In genomic region chr15:99370259-99370691, GRCm38 (mm10) we compare ENCODE assay signal across 1 mouse cellular context.
TF ChIP-seq lines count a peak whose summit lies in the region.

Gene Fmnl3 (minus strand): TSS chr15:99370482.

TF ChIP-seq in CH12.LX, 34 proteins besides CTCF, POLR2A, EP300 and RAD21 (continued from another document):
- TF ChIP-seq NELFE (IDR thresholded peaks at IDR 0.05; ENCODE audit: low read depth, low read length) = peak; percentile 57; the same call in 1 of the 2 replicates
- peak; percentile 61 for TF ChIP-seq MXI1 (IDR thresholded peaks at IDR 0.05; ENCODE audit: low read depth, low read length)
- TF ChIP-seq PAX5 (IDR thresholded peaks at IDR 0.05; ENCODE audit: low read length) = no peak
- peak; percentile 52; the same call in 1 of the 2 replicates for TF ChIP-seq NRF1 (IDR thresholded peaks at IDR 0.05; ENCODE audit: low read depth, low read length)
- 0 out of 2 replicates have a peak, but pooled peaks have one; percentile 63 for TF ChIP-seq MYC (IDR thresholded peaks at IDR 0.05; ENCODE audit: low read depth, low read length)
- 0 out of 2 replicates have a peak, but pooled peaks have one; percentile 45 for TF ChIP-seq CHD1 (IDR thresholded peaks at IDR 0.05; ENCODE audit: low read depth, low read length)
- no peak; the same call in none of the 2 replicates for TF ChIP-seq TCF12 (IDR thresholded peaks at IDR 0.05; ENCODE audit: low read depth, low read length)
- no peak for TF ChIP-seq MAFK (IDR thresholded peaks at IDR 0.05; ENCODE audit: insufficient replicate concordance, low read length)
- peak; percentile 72 for TF ChIP-seq IRF4 (IDR thresholded peaks at IDR 0.05; ENCODE audit: low read depth, low read length)
- peak; percentile 100 for TF ChIP-seq SMC3 (IDR thresholded peaks at IDR 0.05; ENCODE audit: low read depth, low read length)
- no peak for TF ChIP-seq POLR2AphosphoS2 (IDR thresholded peaks at IDR 0.05; ENCODE audit: low read depth, low read length)
- TF ChIP-seq SIN3A (IDR thresholded peaks at IDR 0.05; ENCODE audit: low read length) = peak; percentile 68; the same call in 1 of the 2 replicates
- TF ChIP-seq ETS1 (conservative IDR thresholded peaks at IDR 0.05; ENCODE audit: low read depth, low read length) = no peak; the same call in 1 of the 2 replicates
- TF ChIP-seq MAZ (IDR thresholded peaks at IDR 0.05; ENCODE audit: low read depth, low read length) = no peak; the same call in none of the 2 replicates
- peak; percentile 35; the same call in 1 of the 2 replicates for TF ChIP-seq ELF1 (IDR thresholded peaks at IDR 0.05; ENCODE audit: low read depth, low read length)
- TF ChIP-seq ZMIZ1 (IDR thresholded peaks at IDR 0.05; ENCODE audit: low read depth, low read length) = peak; percentile 80
- TF ChIP-seq BHLHE40 (IDR thresholded peaks at IDR 0.05; ENCODE audit: low read depth, low read length) = peak; percentile 27; the same call in 1 of the 2 replicates
- peak; percentile 90 for TF ChIP-seq UBTF (IDR thresholded peaks at IDR 0.05; ENCODE audit: low read depth, low read length)
- 0 out of 2 replicates have a peak, but pooled peaks have one; percentile 47 for TF ChIP-seq E2F4 (IDR thresholded peaks at IDR 0.05; ENCODE audit: insufficient replicate concordance, low read depth, low read length)
- TF ChIP-seq ZC3H11A (IDR thresholded peaks at IDR 0.05; ENCODE audit: low read depth, low read length) = peak; percentile 96
- 0 out of 2 replicates have a peak, but pooled peaks have one; percentile 48 for TF ChIP-seq HCFC1 (IDR thresholded peaks at IDR 0.05; ENCODE audit: low read depth, low read length)
- 0 out of 2 replicates have a peak, but pooled peaks have one; percentile 83 for TF ChIP-seq RCOR1 (conservative IDR thresholded peaks at IDR 0.05; ENCODE audit: low read depth, low read length)
- TF ChIP-seq USF2 (conservative IDR thresholded peaks at IDR 0.05; ENCODE audit: low read depth, low read length) = no peak
